Mouse (Mus musculus): Measurements from ENCODE around the gene Srrm4. TPM values are rescaled to one million over a fixed set of nuclear protein-coding genes. Genes with fewer than 3 reads are reported as not detected.

The Srrm4 gene
- polyA plus RNA-seq, 1 experiment from 2014 or later = 22.6 TPM

GRCm38 (mm10) chr5:116407936-116408335 is 183.7 kb downstream of the Srrm4 start:
- Histone ChIP-seq H3K36me3 (ENCODE audit: control insufficient read depth, insufficient read depth, low read length) (no peaks in the 10 kb centered on the region), H3K27ac (replicated peaks; ENCODE audit: low read depth, low read length) (no peak overlapping the region), H3K9me3 (ENCODE audit: control insufficient read depth, low read length) (no peaks in the 10 kb centered on the region), H3K4me2 (ENCODE audit: low read length) (no peak overlapping the region), H3K9ac (replicated peaks; ENCODE audit: low read length) (no peak overlapping the region), H3K4me3 (replicated peaks; ENCODE audit: low read depth, low read length) (no peak overlapping the region), H3K4me1 (ENCODE audit: control insufficient read depth, insufficient read depth, low read length) (peaks cover 26% of the 10 kb centered on the region; the same call in 1 of the 2 replicates), H3K27me3 (ENCODE audit: control insufficient read depth, insufficient read depth, low read length) (no peaks in the 10 kb centered on the region)
- DNase-seq = no peak
- WGBS = 12% methylated on average over 6 of the region's 6 CpGs
- no peak for ATAC-seq (ENCODE audit: low FRiP score, low TSS enrichment)

GRCm38 (mm10) chr5:116407321-116407720 is 184.3 kb downstream of the Srrm4 start:
- no peak overlapping the region for H3K9ac ChIP-seq (replicated peaks; ENCODE audit: low read length)
- no peaks in the 10 kb centered on the region for H3K36me3 ChIP-seq (ENCODE audit: control insufficient read depth, insufficient read depth, low read length)
- WGBS = 18% methylated on average over 4 of the region's 4 CpGs
- H3K9me3 ChIP-seq (ENCODE audit: control insufficient read depth, low read length) = no peaks in the 10 kb centered on the region
- no peak overlapping the region for H3K4me2 ChIP-seq (ENCODE audit: low read length)
- H3K27ac ChIP-seq (replicated peaks; ENCODE audit: low read depth, low read length) = no peak overlapping the region
- no peak for DNase-seq
- no peak overlapping the region for H3K4me3 ChIP-seq (replicated peaks; ENCODE audit: low read depth, low read length)
- no peak for ATAC-seq (ENCODE audit: low FRiP score, low TSS enrichment)
- peaks cover 26% of the 10 kb centered on the region; the same call in 1 of the 2 replicates for H3K4me1 ChIP-seq (ENCODE audit: control insufficient read depth, insufficient read depth, low read length)
- no peaks in the 10 kb centered on the region for H3K27me3 ChIP-seq (ENCODE audit: control insufficient read depth, insufficient read depth, low read length)

DNA sequence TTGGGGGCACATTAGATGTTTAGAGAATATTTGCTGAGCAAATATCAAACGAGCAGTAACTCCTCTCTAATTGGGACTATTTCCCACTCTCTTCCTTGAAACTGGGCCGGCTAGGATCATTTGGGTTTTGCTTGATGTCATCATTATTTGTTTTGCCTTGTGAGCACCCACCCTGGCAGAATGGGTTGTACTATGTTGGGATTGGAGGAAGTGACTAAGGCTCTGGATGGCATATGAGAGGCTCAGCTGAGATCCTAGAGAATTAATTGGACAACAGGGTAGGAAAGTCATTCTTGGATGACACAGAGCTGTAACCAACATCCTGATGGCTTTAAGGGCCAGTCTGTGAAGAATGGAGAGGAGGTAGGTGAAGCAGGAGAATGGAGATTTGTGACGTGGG is 185.1 kb downstream of the Srrm4 start:
- Histone ChIP-seq H3K27ac (replicated peaks; ENCODE audit: low read depth, low read length) (no peak overlapping the region), H3K9ac (replicated peaks; ENCODE audit: low read length) (no peak overlapping the region), H3K4me3 (replicated peaks; ENCODE audit: low read depth, low read length) (no peak overlapping the region), H3K36me3 (ENCODE audit: control insufficient read depth, insufficient read depth, low read length) (no peaks in the 10 kb centered on the region), H3K9me3 (ENCODE audit: control insufficient read depth, low read length) (no peaks in the 10 kb centered on the region), H3K4me2 (ENCODE audit: low read length) (no peak overlapping the region), H3K27me3 (ENCODE audit: control insufficient read depth, insufficient read depth, low read length) (no peaks in the 10 kb centered on the region), H3K4me1 (ENCODE audit: control insufficient read depth, insufficient read depth, low read length) (peaks cover 26% of the 10 kb centered on the region; the same call in 1 of the 2 replicates)
- ATAC-seq (ENCODE audit: low FRiP score, low TSS enrichment) = no peak
- 82% methylated on average over 3 of the region's 3 CpGs for WGBS
- DNase-seq = no peak

DNA sequence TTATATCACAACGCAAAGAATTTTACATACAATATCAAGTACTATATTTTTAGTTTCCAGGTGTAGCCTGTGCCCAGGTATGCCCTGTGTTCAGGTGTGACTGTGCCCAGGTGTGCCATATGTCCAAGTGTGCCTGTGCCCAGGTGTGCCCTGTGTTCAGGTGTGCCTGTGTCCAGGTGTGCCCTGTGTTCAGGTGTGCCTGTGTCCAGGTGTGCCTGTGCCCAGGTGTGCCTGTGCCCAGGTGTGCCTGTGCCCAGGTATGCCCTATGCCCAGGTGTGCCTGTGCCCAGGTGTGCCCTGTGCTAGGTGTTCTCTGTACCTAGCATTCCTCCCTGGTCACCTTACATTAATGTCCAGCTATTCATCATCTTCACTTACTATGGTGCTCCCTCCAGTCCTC is 185.7 kb downstream of the Srrm4 start:
- DNase-seq (no peak), ATAC-seq (ENCODE audit: low FRiP score, low TSS enrichment) (no peak)
- Histone ChIP-seq H3K4me1 (ENCODE audit: control insufficient read depth, insufficient read depth, low read length) (peaks cover 23% of the 10 kb centered on the region; the same call in 1 of the 2 replicates), H3K9ac (replicated peaks; ENCODE audit: low read length) (no peak overlapping the region), H3K36me3 (ENCODE audit: control insufficient read depth, insufficient read depth, low read length) (no peaks in the 10 kb centered on the region), H3K9me3 (ENCODE audit: control insufficient read depth, low read length) (no peaks in the 10 kb centered on the region), H3K27me3 (ENCODE audit: control insufficient read depth, insufficient read depth, low read length) (no peaks in the 10 kb centered on the region), H3K27ac (replicated peaks; ENCODE audit: low read depth, low read length) (no peak overlapping the region), H3K4me2 (ENCODE audit: low read length) (no peak overlapping the region), H3K4me3 (replicated peaks; ENCODE audit: low read depth, low read length) (no peak overlapping the region)
- WGBS = 96% methylated on average over 1 of the region's 1 CpGs

DNA sequence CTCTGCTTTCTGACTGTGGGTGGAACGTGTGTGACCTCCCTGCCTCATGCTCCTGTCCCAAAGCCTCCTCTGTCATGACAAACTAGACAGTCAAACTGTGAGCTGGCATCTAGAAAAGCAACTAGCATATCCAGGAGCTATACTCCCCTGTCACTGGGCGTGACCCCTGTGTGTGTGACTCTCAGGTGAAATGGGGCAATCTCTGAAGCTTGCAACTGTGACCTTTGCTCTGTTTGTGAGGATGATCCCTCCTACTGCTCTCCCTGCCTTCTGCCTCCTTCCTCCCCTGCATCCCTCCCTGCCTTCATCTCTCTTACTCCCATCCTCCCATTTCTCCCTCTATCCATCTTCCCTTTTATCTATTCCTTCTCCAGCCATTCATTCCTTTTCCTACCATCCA is 187.6 kb downstream of the Srrm4 start:
- no peak for DNase-seq
- 89% methylated on average over 2 of the region's 2 CpGs for WGBS
- Histone ChIP-seq H3K9ac (replicated peaks; ENCODE audit: low read length) (no peak overlapping the region), H3K27ac (replicated peaks; ENCODE audit: low read depth, low read length) (no peak overlapping the region), H3K4me3 (replicated peaks; ENCODE audit: low read depth, low read length) (no peak overlapping the region), H3K27me3 (ENCODE audit: control insufficient read depth, insufficient read depth, low read length) (no peaks in the 10 kb centered on the region), H3K4me1 (ENCODE audit: control insufficient read depth, insufficient read depth, low read length) (0 out of 2 replicates have a peak, but pooled peaks cover 8% of the 10 kb centered on the region), H3K36me3 (ENCODE audit: control insufficient read depth, insufficient read depth, low read length) (no peaks in the 10 kb centered on the region), H3K9me3 (ENCODE audit: control insufficient read depth, low read length) (no peaks in the 10 kb centered on the region), H3K4me2 (ENCODE audit: low read length) (no peak overlapping the region)
- ATAC-seq (ENCODE audit: low FRiP score, low TSS enrichment) = no peak

- Histone ChIP-seq H3K9me3 (ENCODE audit: control insufficient read depth, low read length) (no peaks in the 10 kb centered on the region), H3K4me3 (replicated peaks; ENCODE audit: low read depth, low read length) (no peak overlapping the region), H3K27me3 (ENCODE audit: control insufficient read depth, insufficient read depth, low read length) (no peaks in the 10 kb centered on the region), H3K9ac (replicated peaks; ENCODE audit: low read length) (no peak overlapping the region), H3K36me3 (ENCODE audit: control insufficient read depth, insufficient read depth, low read length) (no peaks in the 10 kb centered on the region), H3K27ac (replicated peaks; ENCODE audit: low read depth, low read length) (no peak overlapping the region), H3K4me1 (ENCODE audit: control insufficient read depth, insufficient read depth, low read length) (no peaks in the 10 kb centered on the region), H3K4me2 (ENCODE audit: low read length) (no peak overlapping the region)
- WGBS = 38% methylated on average over 3 of the region's 3 CpGs
- DNase-seq (no peak), ATAC-seq (ENCODE audit: low FRiP score, low TSS enrichment) (no peak)
Observed at GRCm38 (mm10) chr5:116400801-116401200, 190.8 kb downstream of the Srrm4 start.

GRCm38 (mm10) chr5:116400042-116400730 is 191.4 kb downstream of the Srrm4 start:
- Histone ChIP-seq H3K9ac (replicated peaks; ENCODE audit: low read length) (no peak overlapping the region), H3K9me3 (ENCODE audit: control insufficient read depth, low read length) (no peaks in the 10 kb centered on the region), H3K4me3 (replicated peaks; ENCODE audit: low read depth, low read length) (no peak overlapping the region), H3K27me3 (ENCODE audit: control insufficient read depth, insufficient read depth, low read length) (no peaks in the 10 kb centered on the region), H3K27ac (replicated peaks; ENCODE audit: low read depth, low read length) (no peak overlapping the region), H3K4me2 (ENCODE audit: low read length) (no peak overlapping the region), H3K4me1 (ENCODE audit: control insufficient read depth, insufficient read depth, low read length) (no peaks in the 10 kb centered on the region), H3K36me3 (ENCODE audit: control insufficient read depth, insufficient read depth, low read length) (no peaks in the 10 kb centered on the region)
- DNase-seq = no peak
- ATAC-seq (ENCODE audit: low FRiP score, low TSS enrichment) = no peak
- 87% methylated on average over 8 of the region's 8 CpGs for WGBS

- H3K4me2 ChIP-seq (ENCODE audit: low read length) = no peak overlapping the region
- H3K4me1 ChIP-seq (ENCODE audit: control insufficient read depth, insufficient read depth, low read length) = no peaks in the 10 kb centered on the region
- no peak overlapping the region for H3K27ac ChIP-seq (replicated peaks; ENCODE audit: low read depth, low read length)
- no peak for DNase-seq
- H3K4me3 ChIP-seq (replicated peaks; ENCODE audit: low read depth, low read length) = no peak overlapping the region
- H3K27me3 ChIP-seq (ENCODE audit: control insufficient read depth, insufficient read depth, low read length) = no peaks in the 10 kb centered on the region
- H3K36me3 ChIP-seq (ENCODE audit: control insufficient read depth, insufficient read depth, low read length) = no peaks in the 10 kb centered on the region
- no peak overlapping the region for H3K9ac ChIP-seq (replicated peaks; ENCODE audit: low read length)
- 84% methylated on average over 5 of the region's 5 CpGs for WGBS
- ATAC-seq (ENCODE audit: low FRiP score, low TSS enrichment) = no peak
- no peaks in the 10 kb centered on the region for H3K9me3 ChIP-seq (ENCODE audit: control insufficient read depth, low read length)
Observed at GRCm38 (mm10) chr5:116396104-116396503, 195.5 kb downstream of the Srrm4 start.

GRCm38 (mm10) chr5:116392603-116393002 is 199.0 kb downstream of the Srrm4 start:
- Histone ChIP-seq H3K4me2 (ENCODE audit: low read length) (no peak overlapping the region), H3K27ac (replicated peaks; ENCODE audit: low read depth, low read length) (no peak overlapping the region), H3K4me1 (ENCODE audit: control insufficient read depth, insufficient read depth, low read length) (peaks cover 13% of the 10 kb centered on the region; the same call in 1 of the 2 replicates), H3K27me3 (ENCODE audit: control insufficient read depth, insufficient read depth, low read length) (no peaks in the 10 kb centered on the region), H3K4me3 (replicated peaks; ENCODE audit: low read depth, low read length) (no peak overlapping the region), H3K36me3 (ENCODE audit: control insufficient read depth, insufficient read depth, low read length) (no peaks in the 10 kb centered on the region), H3K9ac (replicated peaks; ENCODE audit: low read length) (no peak overlapping the region), H3K9me3 (ENCODE audit: control insufficient read depth, low read length) (no peaks in the 10 kb centered on the region)
- 70% methylated on average over 9 of the region's 9 CpGs for WGBS
- DNase-seq (no peak), ATAC-seq (ENCODE audit: low FRiP score, low TSS enrichment) (no peak)
